Mouse (Mus musculus) layer of hippocampus, postnatal 14 days (tissue): ENCODE measurements around the gene Def8. TPM values are rescaled to one million over a fixed set of nuclear protein-coding genes. Genes with fewer than 3 reads are reported as not detected.
A peak's percentile ranks its signal among the peaks of the same experiment; 100 is the strongest.
"Not testable (repeated sequence)": the region's sequence is repeated elsewhere in the genome, so short reads cannot be mapped to it uniquely, and the experiment has no call there.

ENCODE experiments used
- DNase-seq, 2 experiments: peaks; one replicate each; pipeline ENCODE4 v3.0.0; 2021 to 2022; ENCODE audit warnings: low spot score in 2 of 2, mixed read lengths in 1 of 2
- total RNA-seq, 2 experiments: library from RNA; stranded (reverse); gene quantifications; 2 replicates each; pipeline ENCODE4 v1.2.3; 2021

The Def8 gene
- total RNA-seq, 2 experiments from 2014 or later, result 72.0 to 78.2 TPM

GRCm38 (mm10) chr8:123411781-123412327 is 11.5 kb upstream of the Def8 start:
- DNase-seq, result peak in 1 of 2 experiments; percentile 40

DNA sequence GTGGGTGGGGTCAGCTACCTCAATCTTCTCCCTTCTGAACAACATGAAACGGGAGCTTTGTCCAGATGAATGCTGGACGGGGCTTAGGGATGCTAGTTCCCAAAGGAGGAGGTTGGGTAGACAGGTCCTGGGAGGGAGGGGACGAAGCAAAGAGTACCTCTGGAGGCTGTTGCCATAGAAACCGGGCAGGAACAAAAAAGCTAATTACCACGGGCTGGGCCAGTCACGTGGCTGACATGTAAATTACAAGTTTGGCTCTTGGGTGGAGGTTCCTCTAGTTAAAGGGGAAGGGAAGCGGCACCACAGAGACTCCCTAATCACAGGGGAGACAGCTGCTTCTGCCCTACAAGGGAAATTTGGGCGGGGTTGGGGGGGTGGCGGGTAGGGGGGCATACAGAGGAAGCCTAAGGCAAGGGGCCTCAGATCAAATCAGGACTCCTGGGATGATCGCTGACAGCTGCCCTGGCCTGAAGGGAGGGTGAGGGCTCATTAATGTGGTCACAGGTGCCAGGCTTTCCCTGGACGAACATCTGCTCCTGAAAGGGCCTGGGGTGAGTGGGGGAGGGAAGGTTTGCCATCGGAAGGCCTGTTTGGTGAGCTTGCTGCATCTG is 10.7 kb upstream of the Def8 start:
- peak; percentile 63 to 87 for DNase-seq

DNA sequence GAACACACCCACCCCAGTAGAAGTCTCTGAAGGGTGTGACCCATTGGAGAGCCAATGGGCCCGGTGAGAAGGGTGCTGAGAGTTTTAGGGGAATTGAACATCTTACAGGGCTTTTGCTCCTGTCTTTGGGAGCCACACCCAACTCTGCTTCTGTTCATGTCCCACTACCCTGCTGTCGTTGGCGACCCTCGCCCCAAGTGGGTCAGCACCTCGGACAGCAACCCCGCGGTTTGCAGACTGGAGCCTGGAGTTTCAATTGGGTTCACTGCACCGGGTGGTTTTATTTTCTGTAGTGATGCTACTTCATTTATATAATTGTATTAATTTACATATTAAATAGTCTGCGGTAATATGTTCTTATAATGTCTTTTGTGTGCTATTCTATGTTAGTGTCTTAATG is 9.1 kb upstream of the Def8 start:
- DNase-seq, result no peak

- not testable (repeated sequence) for DNase-seq
Measured at GRCm38 (mm10) chr8:123414997-123415696, 8.2 kb upstream of the Def8 start.

GRCm38 (mm10) chr8:123415967-123416943 is 7.1 kb upstream of the Def8 start:
- DNase-seq, result no peak

GRCm38 (mm10) chr8:123416944-123417555 is 6.3 kb upstream of the Def8 start:
- DNase-seq, result no peak

DNA sequence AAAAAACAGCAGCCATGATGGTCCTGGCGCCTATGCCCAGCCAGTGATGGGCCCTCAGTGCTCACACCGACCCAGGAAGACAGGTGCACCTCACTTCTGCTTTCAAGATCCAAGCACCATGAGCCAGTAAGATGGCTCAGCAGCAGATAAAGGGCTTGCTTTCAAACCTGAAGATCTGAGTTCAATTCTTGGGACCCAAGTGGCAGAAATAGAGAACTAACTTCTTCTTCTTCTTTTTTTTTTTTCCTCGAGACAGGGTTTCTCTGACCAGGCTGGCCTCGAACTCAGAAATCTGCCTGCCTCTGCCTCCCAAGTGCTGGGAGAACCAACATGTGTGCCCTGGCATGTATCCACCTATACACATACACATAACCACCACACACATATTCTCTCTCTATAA is 3.6 kb upstream of the Def8 start:
- DNase-seq, result no peak

- DNase-seq, result no peak
Measured at GRCm38 (mm10) chr8:123420525-123421281, 2.6 kb upstream of the Def8 start.

DNA sequence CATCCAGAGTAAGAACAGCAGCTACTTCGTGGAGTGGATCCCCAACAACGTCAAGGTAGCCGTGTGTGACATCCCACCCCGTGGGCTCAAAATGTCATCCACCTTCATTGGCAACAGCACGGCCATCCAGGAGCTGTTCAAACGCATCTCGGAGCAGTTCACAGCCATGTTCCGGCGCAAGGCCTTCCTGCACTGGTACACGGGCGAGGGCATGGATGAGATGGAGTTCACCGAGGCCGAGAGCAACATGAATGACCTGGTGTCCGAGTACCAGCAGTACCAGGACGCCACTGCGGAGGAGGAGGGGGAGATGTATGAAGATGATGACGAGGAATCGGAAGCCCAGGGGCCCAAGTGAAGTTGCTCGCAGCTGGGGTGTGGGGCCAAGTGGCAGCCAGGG is 2.0 kb upstream of the Def8 start:
- no peak for DNase-seq

DNA sequence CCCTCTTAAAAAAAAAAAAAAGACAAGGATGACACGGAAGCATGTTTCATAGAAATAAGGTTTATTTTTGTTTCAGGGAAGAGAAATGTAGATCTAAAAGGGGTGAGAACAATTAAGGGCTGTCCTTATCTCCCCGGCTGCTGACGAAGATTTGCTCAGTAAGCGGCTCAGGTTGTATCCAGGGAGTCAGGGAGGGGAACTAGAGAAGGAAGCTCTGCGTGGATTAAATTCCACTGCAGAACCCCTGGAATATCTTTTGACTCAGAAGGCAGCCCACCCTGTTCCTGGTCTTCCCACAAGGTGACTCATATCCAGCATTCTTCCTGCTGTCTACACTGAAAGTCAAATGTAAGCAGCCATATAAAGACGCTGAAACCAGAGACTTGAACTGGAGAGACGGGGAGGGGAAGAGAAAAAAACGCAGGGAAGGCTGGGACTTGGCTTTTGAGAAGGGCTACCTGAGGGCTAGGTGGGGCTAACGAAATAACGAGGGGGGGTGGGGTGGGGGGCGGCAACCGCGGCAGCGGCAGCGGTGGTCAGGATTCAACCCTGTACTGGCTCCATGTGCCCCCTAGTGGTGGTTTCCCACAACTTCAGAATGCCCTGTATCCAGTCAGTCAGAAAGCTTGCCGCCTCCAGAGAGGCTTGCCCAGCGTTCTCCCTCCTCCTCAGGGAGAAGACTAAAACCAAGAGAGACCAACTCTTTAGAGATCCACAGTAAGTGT is 1.1 kb upstream of the Def8 start:
- peak; percentile 63 to 83 for DNase-seq

- no peak for DNase-seq
Measured at GRCm38 (mm10) chr8:123422781-123423159, 557 bp upstream of the Def8 start.

DNA sequence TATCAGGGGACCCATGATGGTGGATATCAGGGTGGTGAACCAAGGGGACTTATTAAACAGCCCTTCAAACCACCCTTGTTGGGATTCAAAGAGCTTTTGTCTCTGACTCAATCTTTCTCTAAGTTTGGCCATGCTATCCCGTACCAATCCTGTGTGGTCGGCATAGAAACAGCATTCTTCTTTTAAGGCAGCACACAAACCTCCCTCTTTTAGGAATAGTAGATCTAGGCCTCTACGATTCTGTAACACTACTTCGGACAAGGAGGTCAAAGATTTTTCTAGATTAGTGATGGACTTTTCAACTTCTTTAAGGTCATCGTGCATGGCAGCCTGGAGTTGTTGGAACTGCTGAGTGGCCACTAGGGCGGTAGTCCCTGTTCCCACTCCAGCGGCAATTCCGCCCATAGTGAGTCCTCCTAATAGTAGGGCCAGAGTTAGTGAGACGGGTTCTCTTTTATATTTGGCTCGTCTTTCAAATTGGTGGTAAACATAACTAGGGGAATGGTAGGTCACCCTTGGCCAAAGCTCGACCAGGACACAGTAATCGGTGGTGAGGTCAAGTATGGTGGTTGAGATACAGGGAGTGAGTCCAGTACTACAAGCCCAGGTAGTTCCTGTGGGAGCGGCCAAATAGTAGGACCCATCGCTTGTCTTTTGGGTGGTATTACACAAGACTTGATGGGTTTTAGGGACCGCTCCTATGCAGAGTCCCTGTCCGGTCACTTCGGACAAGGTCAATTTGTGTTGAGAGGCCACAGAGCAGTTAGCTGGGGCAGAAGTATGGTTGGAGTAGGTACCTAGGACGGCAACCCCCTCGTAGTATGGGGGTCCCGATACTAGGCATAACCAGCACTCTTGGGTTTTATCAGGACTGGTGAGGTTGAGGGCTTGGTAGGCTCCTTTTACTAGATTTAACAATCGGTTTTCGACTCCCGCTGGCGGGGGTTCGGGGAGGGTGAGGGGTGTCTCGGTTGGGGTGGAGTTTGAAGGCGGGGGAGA is 3.5 kb downstream of the Def8 start:
- DNase-seq, result no peak

DNA sequence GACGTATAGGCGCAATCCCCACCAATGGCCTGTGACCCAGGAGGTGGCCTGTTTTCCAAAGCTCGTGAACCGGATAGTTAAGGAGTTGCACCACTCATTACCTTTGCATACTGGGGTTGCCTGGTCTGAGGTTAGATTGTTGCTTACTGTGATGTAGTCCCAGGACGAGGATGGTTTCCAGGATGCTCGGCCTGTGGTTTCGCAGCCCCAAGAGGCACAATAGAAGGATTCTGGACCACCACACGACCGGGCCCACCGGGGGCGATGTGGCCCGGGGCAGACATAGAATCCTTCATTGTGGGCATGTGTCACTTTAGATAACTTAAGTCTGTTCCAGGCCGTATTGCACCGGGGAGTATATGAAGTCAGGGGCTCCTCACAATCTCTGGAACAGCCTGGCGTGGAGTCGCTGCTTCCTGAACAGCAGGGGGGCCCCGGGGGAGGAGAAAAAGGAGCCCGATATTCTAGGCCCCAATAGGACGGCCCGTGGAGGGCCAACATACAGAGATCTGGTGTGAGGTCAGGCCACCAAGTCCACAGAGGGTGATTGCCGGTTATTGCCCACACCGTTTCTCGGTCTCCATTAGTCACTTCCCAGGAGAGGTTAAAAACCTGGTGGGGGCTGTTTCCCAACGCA is 4.4 kb downstream of the Def8 start:
- no peak for DNase-seq

- DNase-seq, result no peak
Measured at GRCm38 (mm10) chr8:123428343-123428893, 5.1 kb downstream of the Def8 start.

GRCm38 (mm10) chr8:123428939-123429721 is 5.8 kb downstream of the Def8 start:
- no peak for DNase-seq

GRCm38 (mm10) chr8:123429722-123430013 is 6.3 kb downstream of the Def8 start:
- DNase-seq, result not testable (repeated sequence)

DNA sequence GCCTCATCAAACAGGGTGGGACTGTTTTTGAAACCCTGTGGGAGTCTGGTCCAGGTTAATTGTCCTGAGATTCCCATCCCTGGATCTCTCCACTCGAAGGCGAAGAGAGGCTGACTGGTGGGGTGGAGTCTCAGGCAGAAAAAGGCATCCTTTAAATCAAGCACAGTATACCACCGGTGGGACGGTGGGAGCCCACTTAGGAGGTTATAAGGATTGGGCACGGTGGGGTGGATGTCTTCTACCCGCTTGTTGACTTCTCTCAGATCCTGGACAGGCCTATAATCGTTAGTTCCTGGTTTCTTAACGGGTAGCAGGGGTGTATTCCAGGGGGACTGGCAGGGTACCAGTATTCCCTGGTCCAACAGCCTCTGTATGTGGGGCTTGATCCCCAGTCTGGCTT is 7.6 kb downstream of the Def8 start:
- not testable (repeated sequence) for DNase-seq
